Mouse (Mus musculus) adrenal gland, adult (tissue): Measurements from ENCODE around the gene Fancd2os.

ENCODE experiments used
- DNase-seq, 2 experiments: peaks; one replicate each; pipeline ENCODE4 v3.0.0; 2022 to 2023; ENCODE audit warnings: low spot score in 1 of 2; ENCODE audit not compliant: inconsistent age in 2 of 2

Gene Fancd2os

DNA sequence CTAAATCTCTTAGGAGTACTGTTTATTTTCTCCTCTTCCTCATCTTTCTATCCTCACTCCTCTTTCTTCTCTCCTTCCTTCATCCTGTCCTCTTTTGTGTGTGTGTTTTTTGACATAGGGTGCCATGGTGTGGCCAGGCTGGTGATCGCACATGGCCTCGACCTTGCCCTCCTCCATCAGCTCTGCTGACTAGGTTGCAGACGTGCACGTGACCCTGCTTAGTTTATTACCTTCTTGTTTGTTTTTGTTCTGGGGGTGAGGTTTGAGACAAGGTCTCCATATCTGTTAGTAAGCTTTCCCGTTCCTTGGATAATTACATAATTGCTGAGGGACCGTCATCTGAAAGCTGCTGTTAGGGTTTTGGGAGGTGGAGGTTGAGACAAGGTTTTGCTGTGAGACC, 8.4 kb upstream of the Fancd2os start:
- DNase-seq, result peak; percentile 36 to 80

DNA sequence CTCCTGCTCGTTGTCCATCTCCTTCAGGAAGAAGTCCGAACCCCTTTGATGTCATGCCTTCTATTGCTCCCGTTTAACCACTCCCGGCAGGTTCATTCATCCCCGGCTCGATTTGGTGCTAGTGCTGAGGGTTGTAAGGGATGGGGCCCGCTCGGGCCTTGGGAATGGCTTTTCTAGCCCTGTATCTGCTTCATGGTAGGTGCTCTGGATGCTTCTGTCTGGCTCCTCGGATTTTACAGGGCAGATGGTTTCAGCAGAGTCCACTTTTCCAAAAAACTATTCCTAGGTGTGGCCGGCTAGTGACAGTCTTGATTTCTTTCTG, 4.7 kb upstream of the Fancd2os start:
- no peak for DNase-seq

DNA sequence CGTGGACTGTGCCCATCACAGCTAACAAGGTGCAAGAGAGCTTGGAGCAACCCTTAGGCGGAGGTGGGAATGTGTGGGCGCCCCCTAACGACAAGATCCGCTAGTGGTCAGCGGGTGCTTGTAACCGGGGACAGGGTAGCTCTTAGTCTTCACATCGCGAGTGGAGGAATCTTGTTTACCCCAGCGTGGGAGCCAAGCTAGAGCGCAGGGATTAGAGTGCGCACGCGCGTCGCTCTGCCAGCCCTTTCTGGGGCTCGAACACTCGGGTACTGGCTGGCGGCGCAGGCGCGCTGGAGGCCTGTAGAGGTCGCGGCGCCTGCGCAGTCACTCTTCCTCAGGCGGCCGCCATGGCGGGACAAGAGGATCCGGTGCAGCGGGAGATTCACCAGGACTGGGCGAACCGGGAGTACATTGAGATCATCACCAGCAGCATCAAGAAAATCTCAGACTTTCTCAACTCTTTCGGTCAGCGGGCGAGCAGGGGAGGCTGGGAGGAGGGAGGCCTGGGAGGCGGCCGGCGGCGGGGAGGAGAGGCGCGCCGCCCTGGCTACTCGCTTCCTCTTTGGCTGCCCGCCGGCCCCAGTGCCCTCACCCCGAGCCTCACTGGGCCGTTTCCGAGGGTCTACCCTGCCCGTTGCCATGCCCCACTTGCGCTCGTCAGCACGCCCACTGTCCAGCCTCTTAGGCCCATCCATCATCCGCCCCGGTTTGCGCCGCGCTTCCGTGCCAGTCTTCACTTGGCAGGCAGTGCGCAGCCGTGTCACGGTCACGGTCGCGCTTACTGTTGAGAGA, 4.1 kb upstream of the Fancd2os start, which contains the start of gene Brk1:
TSS of gene Brk1 (plus strand) at position 341 of the 792 bp plus-strand sequence.
- peak; percentile 92 to 97 for DNase-seq

GRCm38 (mm10) chr6:113603993-113604392, 3.5 kb upstream of the Fancd2os start:
- DNase-seq, result peak in 1 of 2 experiments; percentile 34

- DNase-seq, result no peak
Observed at GRCm38 (mm10) chr6:113602821-113603220, 2.3 kb upstream of the Fancd2os start.

GRCm38 (mm10) chr6:113599833-113600232, 682 bp downstream of the Fancd2os start:
- peak; percentile 89 to 93 for DNase-seq

- no peak for DNase-seq
Observed at GRCm38 (mm10) chr6:113597945-113598344, 2.6 kb downstream of the Fancd2os start.

DNA sequence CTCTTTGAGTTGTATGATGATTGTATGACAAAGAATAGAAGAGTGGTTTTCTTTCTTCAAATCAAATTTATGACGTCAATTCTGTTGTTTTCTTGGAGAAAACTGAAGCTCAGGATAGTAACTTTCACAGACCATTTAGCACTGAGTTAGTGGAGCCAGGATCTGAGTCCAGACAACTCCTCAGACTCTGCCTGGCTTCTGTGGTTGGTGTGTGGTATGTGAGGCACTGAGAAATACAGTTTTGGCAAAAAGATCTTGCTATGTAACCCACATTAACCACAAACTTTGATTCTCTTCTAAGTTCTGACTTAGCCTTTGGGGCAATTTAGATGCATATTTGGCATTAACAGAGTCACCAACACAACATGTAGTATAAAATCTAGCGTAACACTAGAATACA, 7.9 kb downstream of the Fancd2os start:
- DNase-seq, result no peak

- DNase-seq, result peak; percentile 68 to 89
Observed at GRCm38 (mm10) chr6:113586466-113587183, 13.9 kb downstream of the Fancd2os start.

GRCm38 (mm10) chr6:113585065-113585464, 15.4 kb downstream of the Fancd2os start:
- no peak for DNase-seq

DNA sequence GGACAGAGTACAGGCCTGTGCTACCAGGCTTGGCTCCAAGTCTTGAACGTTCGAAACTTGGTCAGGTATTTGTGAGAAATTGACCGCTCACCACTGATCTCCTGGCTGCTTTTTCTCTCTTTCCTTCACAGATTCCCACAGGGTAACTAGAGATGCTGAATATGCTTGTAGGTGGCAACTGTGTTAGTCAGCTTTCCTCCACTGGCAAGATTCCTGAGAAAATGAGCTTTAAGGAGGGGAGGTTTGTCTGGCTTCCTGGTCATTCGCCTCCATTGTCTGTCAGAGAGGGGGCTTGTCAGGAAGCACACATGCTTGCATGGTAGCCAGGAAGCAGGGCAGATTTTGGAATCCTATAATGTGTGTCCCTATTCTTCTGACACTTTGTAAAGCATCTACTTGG, 17.5 kb downstream of the Fancd2os start:
- DNase-seq, result no peak

DNA sequence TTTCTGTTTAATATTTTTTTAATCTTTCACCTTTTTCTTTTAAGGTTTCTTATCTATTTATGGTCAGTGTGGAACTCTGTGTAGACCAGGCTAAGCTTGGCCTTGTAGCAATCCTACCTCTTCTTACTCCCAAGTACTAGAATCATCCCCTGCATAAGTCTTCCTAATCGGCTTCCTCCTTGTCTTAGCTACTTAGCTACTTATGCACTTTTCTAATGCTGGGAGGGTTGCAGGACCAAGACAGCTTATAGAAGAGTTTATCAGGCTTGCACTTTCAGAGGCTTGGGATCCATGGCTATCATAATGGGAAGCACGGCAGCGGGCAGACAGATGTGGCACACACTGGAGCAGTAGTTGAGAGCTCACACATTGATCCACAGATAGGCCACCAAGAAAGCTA, 21.2 kb downstream of the Fancd2os start:
- no peak for DNase-seq

GRCm38 (mm10) chr6:113576044-113576443, 24.5 kb downstream of the Fancd2os start:
- no peak for DNase-seq

DNA sequence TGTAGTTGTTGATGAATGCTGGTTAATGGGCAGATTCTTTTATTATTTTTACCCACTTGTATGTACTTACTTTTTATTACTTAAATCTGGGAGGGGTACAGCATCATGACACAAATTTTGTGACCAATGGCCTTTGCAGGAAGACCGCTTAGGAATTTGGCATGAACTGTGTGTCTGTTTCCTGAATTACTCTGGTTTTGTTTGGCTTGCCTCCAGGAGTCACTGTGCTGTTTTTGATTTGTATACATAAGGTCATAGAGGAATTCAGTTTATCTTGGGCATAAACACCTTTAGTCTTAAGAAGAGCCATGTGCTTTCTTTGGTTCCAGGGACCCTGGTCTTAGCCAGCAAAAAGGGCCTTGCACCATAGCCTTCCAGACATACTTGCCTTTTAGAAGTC, 36.0 kb downstream of the Fancd2os start:
- no peak for DNase-seq

DNA sequence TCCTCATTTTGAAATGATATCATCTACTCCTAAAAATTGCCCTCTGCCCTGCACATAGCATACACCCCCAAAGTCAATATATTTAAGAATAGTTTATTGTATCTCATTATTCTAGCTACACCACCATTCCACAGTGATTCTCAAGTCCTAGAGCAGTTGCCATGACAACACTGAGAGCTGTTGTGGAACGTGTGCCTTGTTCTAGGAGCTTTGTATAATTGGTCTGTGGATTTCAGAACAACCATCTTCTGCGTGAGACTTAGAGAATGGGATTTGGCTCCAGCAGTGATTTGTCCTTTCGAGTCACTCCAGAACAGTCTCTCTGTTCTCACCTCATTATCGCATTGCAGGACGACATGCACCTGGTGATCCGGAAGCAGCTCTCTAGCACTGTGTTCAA, 40.8 kb downstream of the Fancd2os start:
- no peak for DNase-seq
